Mouse (Mus musculus) kidney, embryonic 14.5 days (tissue): ENCODE measurements around the gene Kcnc1. TPM values are rescaled to one million over a fixed set of nuclear protein-coding genes. Genes with fewer than 3 reads are reported as not detected.

Source experiments
- ATAC-seq: fragments of 200-750 bp; cut with Nextera tagmentation; 2 replicates; pipeline ENCODE4 v1.8.0; 2017; ENCODE audit warnings: moderate number of reproducible peaks, mild to moderate bottlenecking, moderate TSS enrichment, moderate library complexity; ENCODE audit not compliant: low FRiP score, low TSS enrichment
- H3K27ac ChIP-seq: fragments of 300-500 bp; sonication (generic); 2 replicates; pipeline ENCODE4 v1.5.1; 2014; ENCODE audit warnings: low read depth, mild to moderate bottlenecking, low read length, moderate library complexity, mixed read lengths
- H3K27me3 ChIP-seq: fragments of 300-500 bp; sonication (generic); 2 replicates; pipeline ENCODE4 v1.6.1; 2014; ENCODE audit warnings: mild to moderate bottlenecking, low read length; ENCODE audit not compliant: control insufficient read depth, insufficient read depth
- H3K36me3 ChIP-seq: fragments of 300-500 bp; sonication (generic); 2 replicates; pipeline ENCODE4 v1.6.1; 2014; ENCODE audit warnings: low read length, mixed read lengths; ENCODE audit not compliant: control insufficient read depth, insufficient read depth
- H3K4me1 ChIP-seq: fragments of 300-500 bp; sonication (generic); 2 replicates; pipeline ENCODE4 v1.6.1; 2014; ENCODE audit warnings: low read length, mixed read lengths; ENCODE audit not compliant: control insufficient read depth, insufficient read depth
- H3K4me2 ChIP-seq: fragments of 300-500 bp; sonication (generic); replicated peaks from 2 replicates; pipeline ENCODE4 v1.6.1; 2014; ENCODE audit warnings: low read depth, mild to moderate bottlenecking, low read length
- H3K4me3 ChIP-seq: fragments of 300-500 bp; sonication (generic); 2 replicates; pipeline ENCODE4 v1.5.1; 2014; ENCODE audit warnings: mild to moderate bottlenecking, low read length
- H3K9ac ChIP-seq: fragments of 300-500 bp; sonication (generic); 2 replicates; pipeline ENCODE4 v1.6.1; 2014; ENCODE audit warnings: low read depth, mild to moderate bottlenecking, low read length, moderate library complexity
- H3K9me3 ChIP-seq: fragments of 300-500 bp; sonication (generic); 2 replicates; pipeline ENCODE4 v1.6.1; 2016; ENCODE audit warnings: low read length; ENCODE audit not compliant: control insufficient read depth
- WGBS: fragments of 180-500 bp; shearing (Covaris S2); extraction: QIAGEN DNeasy Blood & Tissue Kit; methylation state at CpG from one replicate; pipeline ENCODE4 v1.1.7; 2014; 5-methylcytosine and 5-hydroxymethylcytosine counted together
- polyA plus RNA-seq: library from polyadenylated mRNA; unstranded; fragments of >200 nt; fragmentation: Nextera tagmentation; extraction: Ambion mirVana; gene quantifications from 2 replicates; pipeline ENCODE4 v1.2.1, GENCODE M21; 2014

Kcnc1 gene
- polyA plus RNA-seq, 1 experiment from 2014 or later: not detected

- Histone ChIP-seq H3K4me1 (no peaks in the 10 kb centered on the region), H3K4me3 (no peak overlapping the region), H3K27me3 (no peaks in the 10 kb centered on the region), H3K36me3 (no peaks in the 10 kb centered on the region), H3K4me2 (no peak overlapping the region), H3K9me3 (no peaks in the 10 kb centered on the region), H3K9ac (no peak overlapping the region), H3K27ac (no peak overlapping the region)
- ATAC-seq: no peak
- 64% methylated on average over 6 of the region's 6 CpGs for WGBS
These were observed 52.8 kb downstream of the Kcnc1 start for GRCm38 (mm10) chr7:46448922-46449645.

- no peak for ATAC-seq
- WGBS: 32% methylated on average over 10 of the region's 10 CpGs
- no peaks in the 10 kb centered on the region for H3K9me3 ChIP-seq
- no peak overlapping the region for H3K4me3 ChIP-seq
- no peak overlapping the region for H3K27ac ChIP-seq
- H3K4me1 ChIP-seq: no peaks in the 10 kb centered on the region
- no peak overlapping the region for H3K9ac ChIP-seq
- H3K36me3 ChIP-seq: no peaks in the 10 kb centered on the region
- no peaks in the 10 kb centered on the region for H3K27me3 ChIP-seq
- no peak overlapping the region for H3K4me2 ChIP-seq
These were observed 57.8 kb downstream of the Kcnc1 start for GRCm38 (mm10) chr7:46453930-46454679.

GRCm38 (mm10) chr7:46457889-46458288, 61.6 kb downstream of the Kcnc1 start:
- no peak overlapping the region for H3K4me3 ChIP-seq
- H3K27ac ChIP-seq: no peak overlapping the region
- H3K36me3 ChIP-seq: no peaks in the 10 kb centered on the region
- H3K9ac ChIP-seq: no peak overlapping the region
- H3K4me2 ChIP-seq: no peak overlapping the region
- ATAC-seq: no peak
- 73% methylated on average over 3 of the region's 3 CpGs for WGBS
- H3K4me1 ChIP-seq: no peaks in the 10 kb centered on the region
- no peaks in the 10 kb centered on the region for H3K27me3 ChIP-seq
- no peaks in the 10 kb centered on the region; the same call in 1 of the 2 replicates for H3K9me3 ChIP-seq

GRCm38 (mm10) chr7:46459200-46459599, 62.9 kb downstream of the Kcnc1 start:
- Histone ChIP-seq H3K27ac (no peak overlapping the region), H3K9ac (no peak overlapping the region), H3K9me3 (no peaks in the 10 kb centered on the region; the same call in 1 of the 2 replicates), H3K27me3 (no peaks in the 10 kb centered on the region), H3K36me3 (no peaks in the 10 kb centered on the region), H3K4me3 (no peak overlapping the region), H3K4me1 (no peaks in the 10 kb centered on the region), H3K4me2 (no peak overlapping the region)
- ATAC-seq: no peak
- WGBS: 86% methylated on average over 2 of the region's 2 CpGs

- H3K27me3 ChIP-seq: no peaks in the 10 kb centered on the region
- no peaks in the 10 kb centered on the region; the same call in 1 of the 2 replicates for H3K9me3 ChIP-seq
- H3K9ac ChIP-seq: no peak overlapping the region
- no peak overlapping the region for H3K4me3 ChIP-seq
- 78% methylated on average over 9 of the region's 9 CpGs for WGBS
- no peak overlapping the region for H3K4me2 ChIP-seq
- no peaks in the 10 kb centered on the region for H3K4me1 ChIP-seq
- ATAC-seq: no peak
- H3K27ac ChIP-seq: no peak overlapping the region
- H3K36me3 ChIP-seq: no peaks in the 10 kb centered on the region
These were observed 63.4 kb downstream of the Kcnc1 start for GRCm38 (mm10) chr7:46459605-46460245.

- H3K9ac ChIP-seq: no peak overlapping the region
- WGBS: 55% methylated on average over 8 of the region's 8 CpGs
- H3K9me3 ChIP-seq: no peaks in the 10 kb centered on the region; the same call in 1 of the 2 replicates
- no peak for ATAC-seq
- no peaks in the 10 kb centered on the region for H3K4me1 ChIP-seq
- no peak overlapping the region for H3K4me2 ChIP-seq
- H3K36me3 ChIP-seq: no peaks in the 10 kb centered on the region
- no peak overlapping the region for H3K27ac ChIP-seq
- no peak overlapping the region for H3K4me3 ChIP-seq
- no peaks in the 10 kb centered on the region for H3K27me3 ChIP-seq
These were observed 66.0 kb downstream of the Kcnc1 start for GRCm38 (mm10) chr7:46462287-46462686.

GRCm38 (mm10) chr7:46463136-46463535, 66.8 kb downstream of the Kcnc1 start:
- Histone ChIP-seq H3K4me1 (no peaks in the 10 kb centered on the region), H3K4me2 (no peak overlapping the region), H3K4me3 (no peak overlapping the region), H3K9me3 (no peaks in the 10 kb centered on the region; the same call in 1 of the 2 replicates), H3K9ac (no peak overlapping the region), H3K27me3 (no peaks in the 10 kb centered on the region), H3K27ac (no peak overlapping the region), H3K36me3 (no peaks in the 10 kb centered on the region)
- 85% methylated on average over 8 of the region's 8 CpGs for WGBS
- no peak for ATAC-seq

- no peak overlapping the region for H3K4me2 ChIP-seq
- no peak for ATAC-seq
- no peak overlapping the region for H3K4me3 ChIP-seq
- H3K4me1 ChIP-seq: no peaks in the 10 kb centered on the region
- H3K27ac ChIP-seq: no peak overlapping the region
- no peaks in the 10 kb centered on the region for H3K36me3 ChIP-seq
- no peaks in the 10 kb centered on the region for H3K9me3 ChIP-seq
- no peaks in the 10 kb centered on the region for H3K27me3 ChIP-seq
- 77% methylated on average over 7 of the region's 7 CpGs for WGBS
- H3K9ac ChIP-seq: no peak overlapping the region
These were observed 70.2 kb downstream of the Kcnc1 start for GRCm38 (mm10) chr7:46466422-46466981.
